Mouse (Mus musculus) hindbrain, embryonic 15.5 days (tissue): ENCODE results near the gene Scai. TPM values are rescaled to one million over a fixed set of nuclear protein-coding genes. Genes with fewer than 3 reads are reported as not detected.

ENCODE experiments used
- ATAC-seq: fragments of 200-750 bp; cut with Nextera tagmentation; 2 replicates; pipeline ENCODE4 v1.8.0; 2017; ENCODE audit warnings: low read depth, moderate number of reproducible peaks, moderate TSS enrichment; ENCODE audit not compliant: low FRiP score
- H3K27ac ChIP-seq: fragments of 300-500 bp; sonication (generic); replicated peaks from 2 replicates; pipeline ENCODE4 v1.5.1; 2015; ENCODE audit warnings: mild to moderate bottlenecking, inconsistent platforms
- H3K27me3 ChIP-seq: fragments of 300-500 bp; sonication (generic); 2 replicates; pipeline ENCODE4 v1.6.1; 2015; ENCODE audit warnings: control low read depth, inconsistent platforms
- H3K36me3 ChIP-seq: fragments of 300-500 bp; sonication (generic); 2 replicates; pipeline ENCODE4 v1.6.1; 2015; ENCODE audit warnings: control low read depth, inconsistent platforms
- H3K4me1 ChIP-seq: fragments of 300-500 bp; sonication (generic); replicated peaks from 2 replicates; pipeline ENCODE4 v1.6.1; 2015; ENCODE audit warnings: control low read depth, inconsistent platforms
- H3K4me2 ChIP-seq: fragments of 300-500 bp; sonication (generic); 2 replicates; pipeline ENCODE4 v1.6.1; 2015; ENCODE audit warnings: moderate library complexity, mild to moderate bottlenecking, inconsistent platforms
- H3K4me3 ChIP-seq: fragments of 300-500 bp; sonication (generic); 2 replicates; pipeline ENCODE4 v1.5.1; 2015; ENCODE audit warnings: mild to moderate bottlenecking, inconsistent platforms
- H3K9ac ChIP-seq: fragments of 300-500 bp; sonication (generic); 2 replicates; pipeline ENCODE4 v1.6.1; 2015; ENCODE audit warnings: inconsistent platforms
- H3K9me3 ChIP-seq: fragments of 300-500 bp; sonication (generic); 2 replicates; pipeline ENCODE4 v1.6.1; 2016; ENCODE audit warnings: control low read depth, inconsistent platforms
- WGBS: fragments of 180-500 bp; shearing (Covaris S2); methylation state at CpG from one replicate; pipeline ENCODE4 v1.1.7; 2015; 5-methylcytosine and 5-hydroxymethylcytosine counted together
- polyA plus RNA-seq: library from polyadenylated mRNA; unstranded; fragments of >200 nt; fragmentation: Nextera tagmentation; extraction: Ambion mirVana; gene quantifications from 2 replicates; pipeline ENCODE4 v1.2.1, GENCODE M21; 2015

Gene Scai
- polyA plus RNA-seq, 1 experiment from 2014 or later, result 15.4 TPM

DNA sequence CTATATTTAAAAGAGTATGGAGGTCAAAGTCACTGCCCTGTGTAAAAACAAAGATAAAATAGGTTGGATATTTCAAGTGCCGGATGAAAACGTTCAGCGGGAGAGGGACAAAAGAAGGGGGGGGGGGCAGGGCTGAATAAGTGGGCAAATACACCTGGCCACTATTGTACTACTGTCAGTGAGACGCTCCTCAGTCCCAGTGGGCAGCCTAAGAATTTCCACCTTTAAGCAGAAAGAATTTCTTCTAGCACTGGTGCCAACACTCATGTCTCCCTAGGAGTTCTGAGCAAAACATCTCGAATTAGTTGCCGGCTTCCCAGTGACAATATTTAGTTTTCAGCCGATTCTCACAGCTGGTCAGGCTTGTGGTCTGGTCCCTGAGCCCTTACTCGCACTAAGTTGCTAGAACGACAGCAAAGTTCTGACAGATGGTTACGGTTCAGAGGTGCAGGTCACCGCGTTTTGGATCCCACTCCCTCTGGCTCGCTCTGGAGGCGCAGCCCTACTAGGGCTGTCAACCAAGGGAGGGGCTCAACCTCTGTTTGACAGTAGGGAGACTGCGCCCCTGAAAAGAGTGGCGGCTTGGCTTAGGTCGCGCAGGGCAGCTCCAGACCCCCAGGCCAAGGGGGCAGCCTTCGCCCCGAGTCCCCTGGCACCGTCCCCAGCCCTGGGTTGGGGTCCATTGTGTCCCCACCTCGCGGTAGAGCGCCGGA lies 125.7 kb downstream of the Scai start:
- no peaks in the 10 kb centered on the region for H3K9me3 ChIP-seq
- H3K27ac ChIP-seq, result peak overlapping the region; percentile 87
- H3K4me3 ChIP-seq, result peak overlapping the region; percentile 81
- peak overlapping the region; percentile 91 for H3K9ac ChIP-seq
- no peaks in the 10 kb centered on the region for H3K27me3 ChIP-seq
- WGBS, result 7% methylated on average over 22 of the region's 25 CpGs
- H3K4me1 ChIP-seq, result peaks cover 9% of the 10 kb centered on the region
- H3K36me3 ChIP-seq, result peaks cover 28% of the 10 kb centered on the region
- ATAC-seq, result peak; percentile 39; the same call in 1 of the 2 replicates
- H3K4me2 ChIP-seq, result peak overlapping the region; percentile 82

DNA sequence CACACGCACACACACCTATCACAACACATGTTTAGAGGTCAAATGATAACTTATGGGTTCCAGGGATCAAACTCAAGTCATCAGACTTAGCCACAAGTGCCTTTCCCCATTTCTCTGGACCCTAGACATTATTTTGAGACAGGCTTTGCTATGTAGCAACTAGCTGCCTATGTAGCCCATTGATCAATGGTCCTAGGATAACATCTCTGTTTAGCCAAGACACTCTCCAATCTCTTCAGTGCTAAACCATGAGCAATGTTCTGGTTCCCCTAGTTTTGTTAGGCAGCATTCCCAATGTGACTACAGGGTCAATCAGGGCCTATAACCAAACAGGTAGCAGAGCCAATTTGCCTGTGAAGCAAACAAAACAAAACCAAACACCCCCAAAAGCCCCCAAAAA lies 142.0 kb downstream of the Scai start:
- Histone ChIP-seq H3K4me2 (no peak overlapping the region), H3K9ac (no peak overlapping the region), H3K9me3 (no peaks in the 10 kb centered on the region), H3K27ac (no peak overlapping the region), H3K4me1 (no peaks in the 10 kb centered on the region), H3K27me3 (no peaks in the 10 kb centered on the region), H3K36me3 (peaks cover 75% of the 10 kb centered on the region), H3K4me3 (no peak overlapping the region)
- WGBS, result 94% methylated on average over 1 of the region's 1 CpGs
- ATAC-seq, result no peak

DNA sequence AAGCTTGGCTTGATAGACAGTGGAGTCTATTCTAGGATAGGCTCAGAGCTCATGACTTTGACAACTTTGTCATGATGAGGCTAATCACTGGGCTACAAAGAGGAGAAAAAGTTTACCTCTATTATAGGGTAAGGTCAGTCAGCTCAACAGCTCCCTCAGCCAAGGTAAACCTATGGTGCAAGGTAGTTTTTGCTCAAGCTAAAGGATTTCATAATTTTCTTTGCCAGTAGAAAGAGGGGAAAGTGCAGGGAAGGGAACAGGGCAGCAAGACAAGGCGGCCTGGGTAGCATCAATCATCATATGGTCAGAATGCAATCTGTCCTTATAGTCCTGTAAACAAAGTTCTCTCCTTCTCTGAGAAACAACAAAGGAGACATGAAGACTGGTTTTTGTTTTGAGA lies 150.3 kb downstream of the Scai start:
- no peak overlapping the region for H3K4me2 ChIP-seq
- H3K27me3 ChIP-seq, result no peaks in the 10 kb centered on the region
- H3K9ac ChIP-seq, result no peak overlapping the region
- WGBS, result 100% methylated on average over 1 of the region's 1 CpGs
- no peak for ATAC-seq
- no peak overlapping the region for H3K4me3 ChIP-seq
- H3K4me1 ChIP-seq, result no peaks in the 10 kb centered on the region
- no peaks in the 10 kb centered on the region for H3K9me3 ChIP-seq
- H3K36me3 ChIP-seq, result peaks cover 82% of the 10 kb centered on the region
- no peak overlapping the region for H3K27ac ChIP-seq

DNA sequence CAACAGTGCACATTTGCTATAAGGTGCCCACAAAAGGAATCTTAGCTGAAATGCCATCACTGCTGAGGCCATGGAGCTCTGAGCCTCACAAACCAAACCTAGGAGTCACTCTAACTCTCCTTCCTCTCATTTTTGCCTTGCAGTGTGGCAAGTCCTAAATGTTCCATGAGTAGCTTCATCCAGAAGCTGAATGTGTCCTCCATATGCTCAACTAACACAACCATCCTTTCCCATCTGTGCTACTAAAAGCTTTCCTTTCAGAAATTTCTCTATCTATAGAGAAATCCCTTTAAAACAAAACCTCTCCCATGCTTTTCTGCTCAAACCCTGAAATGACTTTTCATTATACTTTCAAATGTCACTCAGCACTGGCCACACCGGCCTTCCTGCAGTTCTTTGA lies 158.9 kb downstream of the Scai start:
- H3K27me3 ChIP-seq, result no peaks in the 10 kb centered on the region
- ATAC-seq, result no peak
- peaks cover 79% of the 10 kb centered on the region for H3K36me3 ChIP-seq
- no peaks in the 10 kb centered on the region for H3K9me3 ChIP-seq
- no peaks in the 10 kb centered on the region for H3K4me1 ChIP-seq
- WGBS, result 83% methylated on average over 1 of the region's 1 CpGs
- H3K4me3 ChIP-seq, result no peak overlapping the region
- H3K4me2 ChIP-seq, result no peak overlapping the region
- H3K9ac ChIP-seq, result no peak overlapping the region
- H3K27ac ChIP-seq, result no peak overlapping the region

DNA sequence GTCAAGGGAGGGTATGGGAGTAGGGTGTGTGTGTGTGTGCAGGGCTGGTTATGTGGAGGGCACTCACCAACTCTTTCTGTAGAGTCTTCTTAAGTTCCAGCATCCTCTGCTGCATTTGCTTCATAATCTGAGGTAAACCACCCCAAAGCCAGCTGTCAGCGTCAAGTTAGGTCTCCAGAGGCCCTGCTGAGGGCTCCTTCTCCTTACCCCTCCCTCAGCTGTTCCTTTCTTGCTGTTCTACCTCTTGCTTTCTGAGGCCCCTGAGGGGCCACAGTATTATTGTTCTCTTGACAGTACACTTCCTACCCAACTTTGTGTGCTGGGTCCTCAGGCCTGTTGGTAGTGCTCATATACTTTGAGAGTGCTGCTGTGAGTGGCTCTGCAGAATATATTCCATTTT lies 170.5 kb downstream of the Scai start:
- H3K36me3 ChIP-seq, result peaks cover 94% of the 10 kb centered on the region
- H3K27ac ChIP-seq, result no peak overlapping the region
- no peak overlapping the region for H3K4me2 ChIP-seq
- H3K9ac ChIP-seq, result no peak overlapping the region
- no peak overlapping the region for H3K4me3 ChIP-seq
- no peak for ATAC-seq
- no peaks in the 10 kb centered on the region for H3K4me1 ChIP-seq
- no peaks in the 10 kb centered on the region for H3K27me3 ChIP-seq
- H3K9me3 ChIP-seq, result no peaks in the 10 kb centered on the region
- WGBS, result 84% methylated on average over 1 of the region's 1 CpGs

DNA sequence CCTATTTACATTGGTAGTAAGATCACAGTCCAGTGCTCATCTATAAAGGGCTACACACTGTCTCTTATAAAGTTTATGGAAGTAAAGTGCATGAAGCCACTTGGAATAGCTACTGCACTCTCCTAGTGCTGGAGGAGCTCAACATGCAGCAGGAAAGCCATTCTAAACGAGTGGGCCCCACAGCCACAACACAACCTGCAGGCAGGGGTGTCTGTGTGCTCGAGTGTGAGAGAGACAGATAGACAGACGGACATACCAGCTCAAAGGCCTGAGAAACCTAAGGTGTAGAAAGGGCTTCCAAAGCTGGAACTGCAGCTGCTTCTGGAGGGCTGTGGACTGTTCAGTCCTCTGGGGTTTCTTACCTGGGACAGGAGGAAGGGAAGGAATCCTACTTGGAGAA lies 174.0 kb downstream of the Scai start:
- 81% methylated on average over 3 of the region's 3 CpGs for WGBS
- no peak overlapping the region for H3K9ac ChIP-seq
- H3K27ac ChIP-seq, result no peak overlapping the region
- no peak for ATAC-seq
- H3K27me3 ChIP-seq, result no peaks in the 10 kb centered on the region
- H3K4me1 ChIP-seq, result peaks cover 3% of the 10 kb centered on the region
- no peak overlapping the region for H3K4me3 ChIP-seq
- no peak overlapping the region for H3K4me2 ChIP-seq
- H3K9me3 ChIP-seq, result no peaks in the 10 kb centered on the region
- H3K36me3 ChIP-seq, result peaks cover 84% of the 10 kb centered on the region

Other genes with a start within 250 kb of the Scai start
- 1.8 and 2.1 TPM in 2 replicates for gene Wdr38, start 193.3 kb downstream of the Scai start, polyA plus RNA-seq
- 140 and 153 TPM in 2 replicates for gene Arpc5l, start 185.4 kb downstream of the Scai start, polyA plus RNA-seq
- gene Rpl35, start 185.1 kb downstream of the Scai start, polyA plus RNA-seq, result 592 and 671 TPM in 2 replicates
- gene Golga1, start 125.2 kb downstream of the Scai start, polyA plus RNA-seq, result 28.9 and 30.3 TPM in 2 replicates
- 68.5 and 70.5 TPM in 2 replicates for gene Ppp6c, start 35.7 kb upstream of the Scai start, polyA plus RNA-seq